Mouse (Mus musculus) CH12.LX (cell line): Measurements from ENCODE around the gene Gm49325.

Experiments used
- BHLHE40 ChIP-seq: IDR thresholded peaks from 2 replicates; pipeline ENCODE4 v1.6.1; 2011; ENCODE audit warnings: mild to moderate bottlenecking, low read depth, low read length, improper control_type of control experiment
- CHD1 ChIP-seq: IDR thresholded peaks from 2 replicates; pipeline ENCODE4 v1.6.1; 2012; ENCODE audit warnings: low read depth, low read length, improper control_type of control experiment, inconsistent platforms
- CHD2 ChIP-seq: IDR thresholded peaks from 2 replicates; pipeline ENCODE4 v1.6.1; 2011; ENCODE audit warnings: low read length, improper control_type of control experiment
- CTCF ChIP-seq, 2 experiments: IDR thresholded peaks in 1 of 2; conservative IDR thresholded peaks in 1 of 2; 2 replicates each; pipeline ENCODE4 v1.5.1; 2011 to 2012; ENCODE audit warnings: low read depth in 2 of 2, low read length in 2 of 2, improper control_type of control experiment in 1 of 2, inconsistent platforms in 1 of 2, mild to moderate bottlenecking in 1 of 2, moderate library complexity in 1 of 2
- EP300 ChIP-seq: IDR thresholded peaks from 2 replicates; pipeline ENCODE4 v1.6.1; 2011; ENCODE audit warnings: low read length, improper control_type of control experiment
- JUND ChIP-seq: conservative IDR thresholded peaks from 2 replicates; pipeline ENCODE4 v1.6.1; 2011; ENCODE audit warnings: low read depth, low read length, improper control_type of control experiment
- MAX ChIP-seq: IDR thresholded peaks from 2 replicates; pipeline ENCODE4 v1.6.1; 2011; ENCODE audit warnings: low read length, improper control_type of control experiment
- MAZ ChIP-seq: IDR thresholded peaks from 2 replicates; pipeline ENCODE4 v1.6.1; 2012; ENCODE audit warnings: low read depth, mild to moderate bottlenecking, inconsistent platforms, low read length, improper control_type of control experiment, moderate library complexity
- MYC ChIP-seq: IDR thresholded peaks from 2 replicates; pipeline ENCODE4 v1.6.1; 2011; ENCODE audit warnings: low read depth, mild to moderate bottlenecking, improper control_type of control experiment, low read length
- NRF1 ChIP-seq: IDR thresholded peaks from 2 replicates; pipeline ENCODE4 v1.6.1; 2014; ENCODE audit warnings: low read depth, mild to moderate bottlenecking, inconsistent platforms, low read length, improper control_type of control experiment, moderate library complexity
- POLR2A ChIP-seq: IDR thresholded peaks from 2 replicates; pipeline ENCODE4 v1.6.1; 2011; ENCODE audit warnings: low read depth, mild to moderate bottlenecking, improper control_type of control experiment, low read length
- POLR2AphosphoS2 ChIP-seq: IDR thresholded peaks from 2 replicates; pipeline ENCODE4 v1.6.1; 2011; ENCODE audit warnings: low read depth, low read length, improper control_type of control experiment
- SIN3A ChIP-seq: IDR thresholded peaks from 2 replicates; pipeline ENCODE4 v1.6.1; 2012; ENCODE audit warnings: low read length, improper control_type of control experiment, inconsistent platforms

DNA sequence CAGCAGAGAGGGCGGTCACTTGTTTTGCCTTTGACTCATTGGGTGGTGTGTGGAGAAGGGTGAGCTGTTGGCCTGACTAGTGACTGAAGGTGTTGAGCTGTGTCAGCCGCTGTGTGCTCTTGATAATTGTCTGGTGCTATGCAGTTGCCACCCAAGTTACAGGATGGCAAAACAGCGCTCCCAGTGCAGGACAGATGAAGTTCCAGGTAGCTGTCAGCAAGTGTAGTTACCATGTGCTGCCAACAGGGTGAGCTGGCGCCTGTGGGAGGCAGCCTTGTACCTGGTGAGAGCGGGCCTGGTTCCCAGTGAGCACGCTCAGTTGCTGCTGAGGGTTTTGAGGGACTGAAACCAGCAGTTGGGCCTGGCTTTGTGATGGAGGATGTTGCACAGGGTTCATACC, 15.2 kb upstream of the Gm49325 start:
- TF ChIP-seq MYC (no peak), POLR2AphosphoS2 (no peak), POLR2A (no peak), CTCF (conservative IDR thresholded peaks at IDR 0.05 in 1 of 2, IDR thresholded peaks at IDR 0.05 in 1 of 2; ENCODE audit: low read depth in 2 of 2, low read length in 2 of 2) (peak; percentile 74 to 97), SIN3A (no peak), CHD2 (no peak), EP300 (no peak), MAX (peak; percentile 63), NRF1 (peak; percentile 78), MAZ (no peak), JUND (no peak), BHLHE40 (no peak), CHD1 (no peak)
